Mouse (Mus musculus): ENCODE results near the gene Ppp2r5d.
A peak's percentile ranks its signal among the peaks of the same experiment; 100 is the strongest.

Ppp2r5d gene

DNA sequence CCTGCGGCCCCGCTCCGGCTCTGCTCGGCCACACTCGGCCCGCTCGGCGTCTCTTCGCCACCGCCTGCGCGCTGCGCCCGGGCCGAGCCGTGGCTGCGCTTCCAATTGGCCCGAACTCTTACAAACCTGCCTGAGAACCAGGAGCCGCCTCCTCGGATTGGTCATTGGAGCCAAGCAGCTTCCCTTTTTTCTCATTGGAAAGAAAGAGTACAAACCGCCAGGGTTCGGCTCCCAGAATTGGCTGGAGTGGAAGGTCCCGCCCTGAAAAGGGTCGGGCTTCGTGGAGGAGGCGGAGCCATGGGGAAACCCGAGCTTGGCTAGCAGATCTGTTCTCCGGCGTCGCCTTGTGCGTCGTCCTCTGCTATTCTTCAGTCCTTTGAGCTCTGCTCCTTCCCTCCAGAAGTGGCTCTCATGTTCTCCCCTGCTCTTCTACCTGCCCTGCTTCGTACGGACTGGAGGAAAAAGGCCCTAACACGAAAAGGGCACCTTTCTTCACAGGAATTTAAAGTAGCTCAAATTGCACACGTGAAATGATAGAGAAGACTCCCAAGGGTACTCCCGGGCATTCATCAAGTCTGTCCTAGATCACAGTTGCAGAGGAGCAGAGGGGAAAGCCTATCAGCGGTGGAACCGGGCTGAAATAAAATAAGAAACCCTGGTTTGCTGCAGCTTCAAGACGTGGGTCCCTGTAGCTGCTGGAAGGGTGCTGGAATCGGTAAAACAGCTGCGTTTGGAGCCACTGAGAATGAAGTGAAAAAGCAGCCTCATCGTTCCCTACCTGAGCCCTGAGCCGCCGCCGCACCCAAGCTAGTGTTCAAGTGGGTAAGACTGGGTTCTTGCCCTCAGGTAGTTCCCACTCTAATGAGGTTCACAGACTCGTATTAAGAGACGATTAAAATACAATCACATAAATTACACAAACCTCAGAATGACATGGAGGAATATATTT, at the start of gene Ppp2r5d:
Gene Ppp2r5d, minus strand, starts transcription at position 225 of the 949 bp plus-strand sequence.
- DNase-seq: peak; percentile 98

DNA sequence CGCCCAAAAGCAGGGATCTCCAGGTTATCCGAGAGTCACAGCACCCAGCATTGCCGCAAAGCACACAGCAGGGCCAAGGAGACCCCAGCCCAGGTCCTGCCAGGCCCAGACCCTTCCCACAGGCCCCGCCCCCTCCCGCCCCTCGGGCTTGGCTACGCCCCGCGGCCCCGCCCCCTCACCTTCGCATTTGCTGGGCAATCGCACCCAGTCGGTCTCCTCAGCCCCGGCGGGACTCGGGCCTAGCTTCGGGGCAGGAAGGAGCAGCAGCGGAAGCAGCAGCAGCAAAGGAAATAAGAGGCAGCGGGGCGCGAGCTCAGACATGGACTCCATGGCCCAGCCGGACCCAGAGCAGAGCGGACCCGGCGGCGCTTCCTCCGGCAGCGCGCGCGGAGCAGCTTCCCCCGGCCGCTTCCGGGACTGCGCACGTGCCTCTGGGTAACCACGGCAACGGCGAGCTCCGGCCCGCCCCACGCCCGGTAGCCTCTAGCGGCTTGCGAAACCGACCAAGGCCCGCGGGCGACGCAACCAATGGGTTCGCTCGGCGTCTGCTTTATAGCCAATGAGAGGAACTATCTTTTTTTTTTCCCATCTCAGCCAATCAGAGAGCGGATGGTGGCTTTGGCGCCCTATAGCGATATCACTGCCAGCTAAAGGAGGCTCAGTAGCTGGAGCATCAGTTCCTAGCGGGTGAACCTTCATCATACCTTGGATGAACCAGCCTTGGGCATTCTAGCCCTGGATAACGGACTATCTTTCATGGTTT, 47.1 kb upstream of the Ppp2r5d start, which contains the start of gene Cnpy3:
Gene Cnpy3, minus strand, starts transcription at position 421 of the 763 bp plus-strand sequence.
- peak; percentile 98 for DNase-seq

DNA sequence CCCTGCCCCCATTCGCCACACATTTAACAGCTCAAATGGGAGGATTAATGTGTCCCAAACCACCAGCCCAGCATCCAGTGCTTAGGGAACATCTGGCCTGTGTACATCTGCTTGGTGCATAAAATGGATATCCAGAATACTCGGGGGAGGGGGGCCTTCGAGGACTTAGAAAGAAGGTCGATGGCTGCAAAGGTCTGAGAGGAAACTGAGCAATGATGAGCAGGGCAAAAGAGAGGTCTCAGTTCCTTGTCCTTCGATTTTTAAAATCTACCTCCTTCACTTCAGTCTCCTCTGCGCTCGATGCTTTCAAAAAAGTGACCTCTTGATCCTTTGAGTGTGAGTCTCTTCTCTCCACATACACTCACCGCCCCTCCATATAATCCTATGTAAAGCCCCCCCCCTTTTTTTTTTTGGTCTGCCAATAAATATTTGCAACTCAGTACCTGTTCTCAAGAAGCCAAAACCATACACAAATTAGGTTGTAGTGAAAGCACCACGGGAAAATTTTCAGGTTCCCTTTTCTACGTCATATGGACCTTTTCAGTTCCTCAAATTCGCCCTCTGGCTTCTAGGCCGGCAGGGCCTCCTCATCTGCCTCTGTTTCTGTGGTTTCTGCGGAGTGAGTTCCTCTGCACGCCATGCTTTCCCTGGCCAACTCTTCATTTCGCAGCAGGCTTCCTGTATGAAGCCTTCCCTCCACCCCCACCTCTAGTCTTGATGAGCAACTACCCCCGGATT, 46.3 kb upstream of the Ppp2r5d start:
- DNase-seq: no peak

DNA sequence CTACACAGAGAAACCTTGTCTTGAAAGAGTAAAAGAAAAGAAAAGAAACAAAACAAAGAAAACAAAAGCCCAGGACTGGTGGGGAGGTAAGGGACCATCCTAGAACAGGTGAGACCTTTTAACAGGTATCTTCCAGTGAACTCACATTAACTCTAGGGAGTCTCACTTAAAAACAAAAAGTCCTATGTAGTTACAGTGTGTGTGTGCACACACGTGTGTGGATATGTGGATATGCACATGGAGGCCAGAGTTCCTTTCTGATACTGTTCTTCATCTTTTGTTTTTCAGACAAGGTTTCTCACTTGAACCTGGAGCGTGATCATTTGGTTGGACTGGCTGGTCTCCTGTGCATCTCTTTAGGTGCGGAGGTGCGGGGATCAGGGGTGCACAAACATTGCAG, 45.7 kb upstream of the Ppp2r5d start:
- DNase-seq: no peak

DNA sequence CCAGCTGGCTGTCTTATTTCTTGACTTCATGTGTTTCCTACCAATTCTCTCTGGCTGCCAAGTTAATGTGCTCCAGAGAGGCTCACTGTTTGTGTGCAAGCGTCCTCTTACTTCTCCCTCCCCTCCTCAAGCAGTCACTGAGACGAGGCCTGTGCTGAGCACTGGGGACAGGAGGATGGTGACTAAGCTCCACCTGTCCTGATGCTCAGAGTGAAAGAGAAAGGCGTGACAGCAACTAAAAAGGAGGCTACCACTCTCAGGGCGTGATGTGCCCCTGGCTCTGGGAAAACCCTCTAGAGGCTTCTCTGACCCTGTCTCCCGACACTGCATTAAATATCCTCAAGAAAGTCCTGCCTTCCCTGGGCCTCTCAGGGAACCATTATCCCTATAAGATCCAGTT, 44.4 kb upstream of the Ppp2r5d start:
- no peak for DNase-seq

DNA sequence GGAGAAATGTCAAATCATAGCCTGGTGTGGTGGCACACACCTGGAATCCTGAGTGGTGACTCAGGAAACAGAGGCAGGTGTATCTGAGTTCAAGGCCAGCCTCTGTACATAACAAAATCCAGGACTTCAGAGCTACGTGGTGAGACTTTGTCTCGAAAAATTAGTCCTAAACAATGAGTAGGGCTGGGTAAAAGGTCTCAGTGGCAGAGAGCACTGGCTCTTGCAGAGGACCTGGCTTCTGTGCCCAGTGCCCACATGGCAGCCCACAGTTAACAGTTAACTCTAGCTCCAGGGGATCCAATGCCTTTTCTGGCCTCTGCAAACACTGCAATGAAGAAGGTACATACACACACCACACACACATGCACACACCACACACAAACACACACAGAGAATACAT, 42.9 kb upstream of the Ppp2r5d start:
- DNase-seq: no peak

DNA sequence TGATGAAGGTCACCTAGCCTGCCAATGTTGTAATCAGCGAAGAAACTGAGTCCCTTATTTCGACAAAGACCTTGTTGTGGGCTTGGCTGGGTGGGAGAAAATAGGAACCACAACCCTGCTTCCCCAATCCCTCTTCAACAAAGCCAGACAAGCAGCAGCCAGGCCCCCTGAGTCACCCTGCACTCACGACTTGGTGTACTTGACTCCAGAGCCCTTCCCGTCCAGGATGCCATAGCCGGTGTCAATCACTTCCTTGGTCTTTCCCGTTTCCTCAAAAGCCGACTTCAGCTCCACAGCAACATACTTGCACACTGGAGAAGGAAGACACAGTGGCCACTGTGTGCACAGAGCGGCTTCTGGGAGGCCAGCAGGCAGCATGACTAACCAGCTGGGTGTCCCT, 42.3 kb upstream of the Ppp2r5d start:
- DNase-seq: no peak

DNA sequence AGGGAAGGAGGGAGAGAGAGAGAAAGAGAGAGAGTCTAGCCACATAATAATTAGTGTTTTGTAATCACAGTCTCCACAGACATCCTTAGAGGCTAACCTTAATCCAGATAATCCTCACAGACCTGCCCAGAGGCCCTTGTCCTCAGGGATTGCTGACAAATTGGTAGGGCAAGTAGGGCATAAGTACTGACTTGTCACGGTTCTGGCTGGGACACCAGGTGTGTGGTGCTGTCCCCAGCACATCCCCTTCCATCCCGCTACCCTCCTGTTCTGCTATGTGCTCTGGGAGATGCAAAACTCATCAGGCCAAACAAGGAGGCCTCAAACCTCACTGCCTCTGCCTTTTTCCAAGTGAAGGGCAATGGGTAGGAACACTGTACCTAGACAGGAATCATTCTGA, 40.6 kb upstream of the Ppp2r5d start:
- no peak for DNase-seq

DNA sequence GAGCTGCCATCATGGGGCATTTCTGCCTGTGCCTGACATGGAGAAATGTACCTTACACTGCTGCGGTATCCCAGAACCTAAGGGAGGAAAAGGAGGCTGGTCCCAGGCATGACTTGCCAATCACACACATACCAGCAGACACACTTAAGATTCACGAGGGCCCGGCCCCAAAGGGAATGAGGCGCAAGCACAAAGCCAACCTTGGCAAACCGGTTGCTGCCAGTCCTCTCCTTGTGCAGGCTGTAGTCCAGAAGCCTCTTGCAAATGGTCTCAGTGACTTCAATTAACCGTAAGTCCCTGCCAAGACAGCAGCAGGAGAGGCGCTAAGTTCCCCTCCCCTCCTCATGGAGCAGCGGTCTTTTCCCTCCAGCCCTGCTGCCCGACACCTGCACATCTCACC, 38.1 kb upstream of the Ppp2r5d start:
- peak; percentile 46 for DNase-seq

DNA sequence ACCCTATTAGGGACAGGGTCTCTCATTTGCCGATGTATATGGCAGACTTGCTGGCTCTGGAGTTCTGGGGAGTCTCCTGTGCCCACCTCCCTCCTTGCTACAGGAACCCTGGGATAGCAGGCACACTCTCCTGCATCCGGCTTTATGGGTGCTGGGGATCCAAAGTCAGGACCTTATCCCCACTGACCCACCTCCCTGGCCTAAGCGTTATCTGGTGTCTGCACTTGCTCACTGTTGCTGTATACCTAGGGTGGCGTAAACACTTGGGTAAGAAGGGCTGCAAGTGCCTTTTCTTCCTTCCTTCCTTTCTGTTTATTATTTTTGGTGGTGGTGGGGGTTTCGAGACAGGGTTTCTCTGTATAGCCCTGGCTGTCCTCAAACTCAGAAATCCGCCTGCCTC, 36.4 kb upstream of the Ppp2r5d start:
- DNase-seq: no peak

DNA sequence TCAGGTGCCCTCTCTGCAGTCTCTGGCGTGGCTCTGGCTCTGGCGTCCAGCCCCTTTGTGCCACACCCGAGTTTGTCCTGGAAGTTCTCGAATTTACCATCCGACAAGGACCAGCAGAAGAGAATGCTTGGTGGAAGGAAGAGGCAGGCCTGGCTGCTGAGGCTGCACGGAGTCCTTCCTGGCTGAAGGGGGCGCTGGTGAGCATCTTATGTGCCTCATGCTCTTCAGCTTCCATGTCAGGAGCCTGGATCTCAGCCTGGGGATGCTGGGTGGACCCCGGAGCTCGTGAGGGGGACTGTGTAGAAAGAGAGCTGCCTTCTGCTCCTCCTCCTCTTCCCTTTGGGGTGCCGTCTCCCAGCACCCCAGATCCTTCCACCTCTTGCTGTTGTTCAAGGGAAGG, 31.2 kb upstream of the Ppp2r5d start:
- DNase-seq: no peak

DNA sequence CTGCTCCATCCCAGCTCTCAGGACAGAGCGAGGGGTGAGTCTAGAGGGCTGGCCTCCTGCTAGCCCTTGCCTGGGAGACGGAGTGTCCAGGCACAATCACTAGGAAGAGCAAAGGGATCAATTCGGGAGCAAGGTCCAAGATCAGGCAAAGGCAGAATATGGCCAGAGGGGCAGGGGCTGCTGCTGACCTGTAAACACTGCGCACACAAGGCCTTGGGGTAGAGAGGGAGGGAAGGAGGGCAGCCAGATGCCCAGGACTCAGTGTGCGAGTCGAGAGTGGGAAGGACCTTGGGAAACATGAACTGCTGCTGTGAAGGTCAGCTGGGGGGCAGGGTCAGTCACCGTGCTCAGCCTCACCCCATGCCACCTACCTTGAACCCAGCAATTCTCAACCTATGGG, 30.4 kb upstream of the Ppp2r5d start:
- DNase-seq: no peak

DNA sequence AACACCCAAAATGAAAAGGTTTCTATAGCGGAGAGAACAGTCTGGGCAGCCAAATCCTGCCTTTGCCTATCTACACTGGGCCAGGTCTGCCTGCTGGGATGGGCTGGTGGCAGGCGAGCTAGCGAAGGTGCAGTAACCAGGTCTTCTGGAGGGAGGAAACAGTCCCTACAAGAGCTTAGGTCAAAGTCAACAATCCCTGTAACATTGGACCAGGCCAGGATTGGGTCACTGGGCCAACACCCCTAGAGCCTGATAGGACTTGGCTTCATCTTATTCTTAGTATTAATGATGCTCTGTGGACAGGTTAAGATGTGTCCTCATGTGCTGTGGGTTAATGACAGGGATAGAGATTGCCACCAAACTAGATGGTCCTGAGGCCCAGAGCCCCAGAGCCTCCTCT, 29.1 kb upstream of the Ppp2r5d start:
- no peak for DNase-seq

DNA sequence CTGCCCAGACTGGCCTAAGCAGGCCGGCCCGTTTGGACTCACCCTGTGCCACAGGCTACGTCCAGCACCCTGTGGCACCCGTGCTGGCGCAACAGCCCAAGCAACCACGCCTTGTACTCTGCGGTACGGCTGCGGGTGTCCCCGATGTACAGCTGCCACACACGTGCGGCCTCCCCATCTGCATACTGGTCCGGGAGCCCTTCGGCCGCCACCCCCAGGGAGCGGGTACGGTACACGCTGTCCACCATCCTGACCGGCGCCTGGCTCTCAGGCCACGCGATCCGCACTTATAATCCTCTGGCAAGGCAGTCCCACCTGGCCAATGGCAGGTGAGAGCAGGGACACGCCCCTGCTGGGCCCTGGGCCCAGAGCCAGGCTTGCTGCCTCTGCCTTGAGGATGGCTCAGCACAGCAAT, 24.0 kb upstream of the Ppp2r5d start, which contains the start of gene Gnmt:
Gene Gnmt, minus strand, starts transcription at position 265 of the 415 bp plus-strand sequence.
- DNase-seq: peak; percentile 94

DNA sequence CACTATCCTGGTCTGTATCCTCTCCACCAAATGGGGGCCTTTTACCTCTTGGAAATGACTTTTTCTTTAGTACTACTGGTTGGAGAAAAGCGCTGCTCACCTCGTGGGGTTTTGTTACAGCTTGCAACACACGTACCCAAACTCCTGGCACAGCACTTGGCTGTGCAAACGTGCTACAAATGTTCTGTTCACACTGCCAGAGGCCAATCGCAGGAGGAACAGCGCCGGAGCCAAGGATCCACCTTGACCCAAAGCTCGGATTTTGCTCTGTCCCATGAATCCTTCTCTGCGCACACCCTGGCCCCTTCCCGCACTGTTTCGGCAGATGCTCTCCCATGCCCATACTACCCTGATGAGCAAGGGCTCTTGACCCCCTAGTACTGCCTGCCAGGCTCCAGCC, 23.6 kb upstream of the Ppp2r5d start:
- DNase-seq: no peak

DNA sequence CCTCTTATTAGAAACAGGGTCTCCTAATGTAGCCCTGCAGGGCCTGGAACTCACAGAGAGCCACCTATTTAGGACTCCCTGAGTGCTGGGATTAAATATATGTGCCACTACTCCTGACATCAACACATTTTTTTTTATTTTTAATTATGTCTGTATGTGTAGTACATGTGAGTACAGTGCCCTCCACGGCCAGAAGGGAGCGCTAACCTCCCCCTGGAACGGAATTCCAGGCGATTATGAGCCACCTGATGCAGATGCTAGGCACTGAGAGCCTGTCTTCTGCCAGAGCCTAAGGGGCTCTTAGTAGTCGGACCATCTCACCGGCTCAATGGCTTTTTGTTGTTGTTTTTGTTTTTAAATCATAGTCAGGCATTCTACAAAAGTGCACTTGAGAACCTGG, 23.1 kb upstream of the Ppp2r5d start:
- peak; percentile 56 for DNase-seq

DNA sequence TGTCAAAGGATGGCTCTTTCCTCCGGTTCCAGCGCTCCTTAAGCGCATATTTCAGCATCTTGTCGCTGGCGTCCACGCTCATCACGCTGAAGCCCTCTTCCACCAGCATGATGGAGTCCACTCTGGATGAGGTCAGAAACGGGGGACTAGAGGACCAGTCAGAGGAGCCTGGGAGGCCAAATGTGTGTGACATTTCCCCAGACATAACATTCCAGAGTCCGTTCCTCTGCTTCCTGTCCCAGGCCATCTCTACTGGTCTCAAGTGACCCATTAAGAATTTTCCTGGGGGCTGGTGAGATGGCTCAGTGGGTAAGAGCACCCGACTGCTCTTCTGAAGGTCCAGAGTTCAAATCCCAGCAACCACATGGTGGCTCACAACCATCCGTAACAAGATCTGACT, 22.4 kb upstream of the Ppp2r5d start:
- no peak for DNase-seq

DNA sequence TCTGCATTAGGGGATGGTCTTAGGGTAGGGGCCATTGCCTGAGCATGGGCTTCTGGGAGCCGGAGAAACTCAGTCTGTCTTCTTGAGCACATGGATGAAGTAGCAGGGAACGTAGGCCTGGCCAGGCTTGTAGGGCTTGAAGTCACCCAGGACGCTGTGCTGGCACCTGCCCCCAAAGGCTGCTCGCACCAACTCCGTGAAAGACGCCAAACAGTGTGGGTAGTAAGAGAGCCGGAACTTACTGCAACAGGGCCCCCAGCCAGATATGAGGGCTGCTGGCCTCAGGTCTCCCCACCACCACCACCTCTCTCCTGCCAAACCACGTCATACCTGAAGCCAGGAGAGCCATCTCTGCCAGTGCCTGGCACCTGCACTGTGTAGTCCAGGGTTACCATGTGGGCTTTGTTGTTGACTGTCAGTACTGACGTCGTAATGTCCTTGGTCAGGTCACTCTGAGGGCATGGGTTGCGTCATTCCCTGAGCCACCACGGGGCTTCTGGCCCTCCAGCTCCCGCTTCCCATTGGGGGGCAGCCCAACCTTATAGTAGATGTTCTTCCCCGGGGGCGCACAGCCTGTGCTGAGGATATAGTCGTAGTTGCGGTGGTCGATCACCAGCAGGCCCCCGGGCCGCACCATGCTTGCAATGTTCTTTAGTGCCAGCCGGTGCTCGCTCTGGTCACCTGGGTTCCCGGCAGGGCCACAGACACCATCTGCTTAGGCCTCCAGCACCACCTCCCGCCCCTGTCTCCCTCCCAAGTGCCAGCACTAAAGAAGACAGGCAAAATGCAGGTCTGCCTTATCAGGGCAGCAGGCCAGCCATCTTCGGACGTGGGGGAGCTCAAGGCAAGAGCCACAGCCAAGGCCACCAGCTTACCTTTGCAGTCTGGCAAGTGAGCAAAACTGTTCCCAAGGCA, 21.1 kb upstream of the Ppp2r5d start:
- DNase-seq: no peak

DNA sequence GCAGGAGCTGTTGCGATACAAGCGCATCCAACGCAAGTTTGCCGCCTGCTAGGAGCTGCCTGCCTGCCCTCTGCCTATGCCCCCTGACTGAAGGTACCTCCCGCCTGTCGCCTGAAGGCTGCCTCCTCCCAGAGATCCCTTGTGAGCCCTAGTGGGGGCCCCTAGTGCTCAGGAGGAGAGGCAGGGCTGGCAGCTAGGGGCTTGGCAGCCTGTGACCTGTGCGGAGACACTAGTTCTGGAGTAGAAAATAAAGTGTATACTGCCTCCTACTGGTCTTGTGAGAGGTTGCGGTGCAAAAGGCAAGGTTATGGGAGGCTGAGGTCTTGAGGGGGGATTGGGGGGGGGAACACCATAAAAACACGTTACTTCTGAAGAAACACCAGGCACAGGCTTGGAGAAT, 20.4 kb upstream of the Ppp2r5d start:
- DNase-seq: no peak

DNA sequence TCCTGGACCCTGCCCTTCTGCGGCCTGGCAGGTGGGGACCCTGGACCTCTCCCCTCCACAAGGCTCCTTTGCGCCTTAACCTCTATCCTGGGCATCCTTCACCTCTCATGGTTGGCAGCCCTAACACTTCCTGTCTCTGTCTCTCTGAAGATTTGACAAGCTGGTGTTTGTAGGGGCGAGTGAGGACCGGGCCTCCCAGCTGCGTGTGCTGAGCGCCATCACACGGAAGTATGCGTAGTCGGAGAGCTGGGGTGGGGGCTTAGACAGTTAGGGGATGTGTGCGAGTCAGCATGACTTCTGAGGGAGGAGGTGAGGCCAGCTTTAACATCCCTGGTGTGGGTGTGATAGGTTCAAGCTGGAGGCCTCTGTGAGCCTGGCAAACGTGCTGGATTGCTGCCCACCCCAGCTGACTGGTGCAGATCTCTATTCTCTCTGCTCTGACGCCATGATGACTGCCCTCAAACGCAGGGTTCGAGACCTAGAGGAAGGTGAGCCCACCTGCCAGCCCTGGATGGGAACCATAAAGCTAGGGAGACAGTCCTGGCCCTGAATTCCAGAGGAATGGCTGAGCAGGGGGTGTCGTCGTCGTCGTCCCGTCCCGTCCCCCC, 19.7 kb upstream of the Ppp2r5d start:
- DNase-seq: no peak

DNA sequence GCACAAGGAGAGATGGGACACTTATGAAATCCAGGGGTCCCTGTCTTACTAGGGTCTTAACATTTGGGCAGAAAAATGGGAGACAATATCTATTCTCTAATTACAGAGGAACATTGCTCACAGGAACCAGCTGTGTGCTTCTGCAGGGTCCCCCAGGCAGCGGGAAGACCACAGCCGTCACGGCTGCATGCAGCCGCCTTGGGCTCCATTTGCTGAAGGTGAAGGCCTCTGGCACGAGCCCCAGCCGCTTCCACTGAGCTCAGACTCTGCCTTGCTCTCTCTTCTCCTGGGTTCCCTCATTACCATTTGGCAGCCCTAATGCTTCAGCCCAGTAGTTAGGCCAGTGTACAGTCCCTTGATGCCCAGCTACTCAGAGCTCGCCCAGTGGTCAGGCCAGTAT, 16.2 kb upstream of the Ppp2r5d start:
- no peak for DNase-seq
